Mouse (Mus musculus) gastrocnemius, postnatal 36 days (tissue): ENCODE results near the gene Slc44a3. TPM values are rescaled to one million over a fixed set of nuclear protein-coding genes. Genes with fewer than 3 reads are reported as not detected.
A peak's percentile ranks its signal among the peaks of the same experiment; 100 is the strongest.
"Not testable (repeated sequence)": the region's sequence is repeated elsewhere in the genome, so short reads cannot be mapped to it uniquely, and the experiment has no call there.

ENCODE experiments used
- DNase-seq, 2 experiments: peaks; one replicate each; pipeline ENCODE4 v3.0.0; 2022
- intact Hi-C: fragments of 180-260 bp; cut with DNase I; formaldehyde crosslinking; loops from one replicate; pipeline ENCODE4 v1.15.1; 2025
- total RNA-seq, 2 experiments: library from RNA; stranded (reverse); gene quantifications; 2 replicates each; pipeline ENCODE4 v1.2.3; 2021

Gene Slc44a3
- total RNA-seq, 2 experiments from 2014 or later: not detected

DNA sequence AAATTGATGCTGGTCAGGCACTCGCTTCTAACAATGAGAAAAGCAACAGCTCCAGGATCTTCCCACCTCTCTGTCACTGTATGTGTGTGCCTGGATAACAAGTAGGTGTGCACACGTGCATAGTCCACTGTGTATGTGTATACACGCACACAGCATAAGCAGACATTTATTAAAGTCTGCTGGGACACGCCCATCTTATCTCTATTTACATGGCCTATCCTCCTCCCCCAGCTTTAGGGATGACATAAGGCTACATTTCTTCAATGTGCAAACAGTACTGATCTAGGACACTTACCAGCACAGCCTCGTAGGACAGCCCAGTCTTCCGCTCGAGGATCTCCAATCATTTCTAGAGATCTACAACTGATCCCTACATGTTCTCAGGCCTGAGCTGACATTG lies 24.1 kb upstream of the Slc44a3 start:
- intact Hi-C loops: no loop called here
- DNase-seq: no peak

GRCm38 (mm10) chr3:121553294-121553693 lies 21.1 kb upstream of the Slc44a3 start:
- intact Hi-C loops: no loop called here

DNA sequence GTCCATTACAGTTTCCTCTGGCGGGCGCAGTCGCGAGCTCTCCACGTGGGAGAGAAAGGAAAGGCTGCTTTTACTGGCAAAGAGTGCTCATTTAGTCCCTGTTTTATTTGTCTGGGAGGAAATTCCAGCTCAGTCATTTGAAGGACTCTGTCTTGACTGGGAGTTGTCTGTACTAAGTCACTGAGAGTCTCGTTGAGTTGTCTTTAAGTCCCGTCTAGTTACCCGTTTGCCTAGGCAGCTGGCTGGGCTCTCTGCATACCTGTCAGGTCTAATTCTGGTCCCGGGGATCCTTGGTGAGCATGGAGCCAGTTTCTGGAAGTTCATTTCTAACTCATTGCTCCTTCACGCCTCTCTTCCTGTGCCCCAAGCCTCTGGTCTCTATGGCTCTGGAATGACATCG lies 20.5 kb upstream of the Slc44a3 start:
- DNase-seq: no peak
- intact Hi-C loops: no loop called here

More at GRCm38 (mm10) chr3:121553294-121553693, 21.1 kb upstream of the Slc44a3 start:
- DNase-seq: no peak

GRCm38 (mm10) chr3:121550370-121550769 lies 18.2 kb upstream of the Slc44a3 start:
- DNase-seq: peak; percentile 13 to 42
- intact Hi-C loops: no loop called here

GRCm38 (mm10) chr3:121547851-121548624 lies 15.8 kb upstream of the Slc44a3 start:
- intact Hi-C loops: no loop called here
- no peak for DNase-seq

- intact Hi-C loops: no loop called here
- no peak for DNase-seq
These were observed 8.4 kb upstream of the Slc44a3 start for GRCm38 (mm10) chr3:121540621-121541020.

DNA sequence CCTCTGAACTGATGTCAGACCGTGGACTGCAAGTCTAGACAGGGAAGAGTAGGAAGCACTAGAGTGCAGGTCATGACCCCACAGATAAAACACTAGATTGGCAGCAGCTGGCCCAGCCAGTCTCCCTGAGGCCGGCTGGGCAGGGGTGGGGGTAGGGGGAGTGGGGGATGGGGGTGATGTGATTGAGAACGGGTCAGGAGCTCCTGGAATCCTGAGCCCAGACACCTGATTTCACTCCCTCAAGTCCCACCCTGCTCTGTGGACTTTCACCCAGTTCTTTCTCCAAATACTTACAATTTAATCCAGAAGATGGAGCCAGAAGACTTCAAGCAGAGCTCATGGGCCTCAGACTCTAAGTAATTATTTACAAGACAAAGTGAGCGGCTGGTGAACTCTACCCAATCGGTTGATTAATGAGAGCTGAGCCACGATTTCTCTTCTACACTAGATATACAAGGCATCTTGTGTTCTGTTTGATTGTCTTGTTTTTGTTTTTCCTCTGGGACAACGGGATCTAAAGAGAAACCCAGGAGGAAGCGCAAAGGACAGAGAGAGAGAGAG lies 7.7 kb upstream of the Slc44a3 start:
- intact Hi-C loops: loop anchor here (10.0 kb wide), 1 partner anchor 225 kb away; no protein-coding TSS in a partner anchor
- DNase-seq: no peak

DNA sequence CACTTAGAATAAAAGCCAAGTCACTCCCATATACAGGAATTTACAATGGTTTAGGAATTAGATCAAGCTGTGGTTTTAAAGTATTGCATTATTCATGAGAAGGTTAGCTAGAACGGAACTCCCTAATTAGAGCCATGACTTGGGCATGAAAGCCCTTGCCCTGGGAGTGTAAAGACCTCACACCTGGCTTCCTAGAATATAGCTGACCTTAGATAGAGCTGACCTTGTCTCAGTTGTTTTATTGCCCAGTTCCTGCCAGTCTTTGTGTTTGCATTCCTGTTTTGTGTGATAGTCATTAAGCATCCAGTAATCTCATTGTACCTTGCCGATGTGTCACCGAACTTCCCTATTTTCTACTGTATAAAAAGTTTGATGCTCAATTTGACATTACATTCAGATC lies 6.6 kb upstream of the Slc44a3 start:
- intact Hi-C loops: loop anchor here (10.0 kb wide), 1 partner anchor 226 kb away; no protein-coding TSS in a partner anchor
- not testable (repeated sequence) for DNase-seq

- intact Hi-C loops: loop anchor here (10.0 kb wide), 1 partner anchor 227 kb away; no protein-coding TSS in a partner anchor
- DNase-seq: no peak
These were observed 5.8 kb upstream of the Slc44a3 start for GRCm38 (mm10) chr3:121537996-121538395.

DNA sequence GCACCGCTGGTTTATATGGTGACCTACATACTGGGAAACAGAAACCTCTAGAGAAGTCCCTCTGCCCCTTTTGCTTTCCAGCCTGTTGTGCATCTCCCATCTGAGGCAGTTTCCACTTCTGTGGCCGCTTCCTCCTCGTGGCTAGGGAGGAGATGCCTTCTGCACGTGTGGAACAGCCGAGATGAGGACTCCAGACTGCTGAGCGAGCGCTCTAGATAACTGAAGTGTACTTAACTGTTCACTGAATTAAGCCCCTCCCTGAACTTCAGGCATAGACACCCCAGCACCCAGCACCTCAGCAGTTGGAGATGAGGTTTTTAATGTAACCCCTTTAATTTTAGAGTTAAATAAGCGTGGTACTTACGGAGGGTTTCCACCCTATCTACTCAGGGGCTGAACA lies 4.6 kb upstream of the Slc44a3 start:
- intact Hi-C loops: loop anchor here (1.0 to 10.0 kb wide), 2 partner anchors 199 to 228 kb away; no protein-coding TSS in a partner anchor
- no peak for DNase-seq

DNA sequence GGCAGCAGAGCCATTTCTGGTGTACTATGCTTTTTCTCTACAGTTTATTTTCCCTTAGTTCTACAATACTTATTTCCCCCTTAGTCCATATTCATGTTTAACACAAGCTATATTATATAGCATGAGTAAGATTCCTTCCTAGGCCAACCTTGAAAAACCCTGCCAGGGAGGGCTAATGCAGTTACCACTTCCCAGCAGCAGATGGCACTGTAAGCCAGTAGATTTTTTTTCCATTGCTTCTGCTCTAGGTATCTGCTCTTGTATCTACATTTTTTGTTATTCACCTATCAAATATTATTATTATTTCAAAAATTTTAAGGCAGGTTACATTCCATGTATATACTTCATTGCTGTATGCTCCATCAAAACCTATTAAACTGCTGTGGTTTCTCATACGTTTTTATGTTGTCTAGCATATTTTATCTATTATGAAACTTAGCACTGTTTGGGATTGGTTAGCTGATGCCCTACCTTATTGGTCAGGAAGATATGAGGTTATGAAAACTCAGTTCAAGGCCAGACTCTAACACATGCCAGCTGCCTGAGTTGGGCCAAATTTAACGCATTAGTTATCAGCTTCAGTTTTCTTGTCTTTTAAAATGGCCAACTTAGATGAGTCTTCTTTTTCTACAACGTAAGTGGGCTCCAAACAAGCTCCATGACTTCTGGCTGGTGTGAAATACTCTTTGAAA lies 3.8 kb upstream of the Slc44a3 start:
- intact Hi-C loops: loop anchor here (1.0 to 10.0 kb wide), 2 partner anchors 200 to 229 kb away; no protein-coding TSS in a partner anchor
- no peak for DNase-seq

DNA sequence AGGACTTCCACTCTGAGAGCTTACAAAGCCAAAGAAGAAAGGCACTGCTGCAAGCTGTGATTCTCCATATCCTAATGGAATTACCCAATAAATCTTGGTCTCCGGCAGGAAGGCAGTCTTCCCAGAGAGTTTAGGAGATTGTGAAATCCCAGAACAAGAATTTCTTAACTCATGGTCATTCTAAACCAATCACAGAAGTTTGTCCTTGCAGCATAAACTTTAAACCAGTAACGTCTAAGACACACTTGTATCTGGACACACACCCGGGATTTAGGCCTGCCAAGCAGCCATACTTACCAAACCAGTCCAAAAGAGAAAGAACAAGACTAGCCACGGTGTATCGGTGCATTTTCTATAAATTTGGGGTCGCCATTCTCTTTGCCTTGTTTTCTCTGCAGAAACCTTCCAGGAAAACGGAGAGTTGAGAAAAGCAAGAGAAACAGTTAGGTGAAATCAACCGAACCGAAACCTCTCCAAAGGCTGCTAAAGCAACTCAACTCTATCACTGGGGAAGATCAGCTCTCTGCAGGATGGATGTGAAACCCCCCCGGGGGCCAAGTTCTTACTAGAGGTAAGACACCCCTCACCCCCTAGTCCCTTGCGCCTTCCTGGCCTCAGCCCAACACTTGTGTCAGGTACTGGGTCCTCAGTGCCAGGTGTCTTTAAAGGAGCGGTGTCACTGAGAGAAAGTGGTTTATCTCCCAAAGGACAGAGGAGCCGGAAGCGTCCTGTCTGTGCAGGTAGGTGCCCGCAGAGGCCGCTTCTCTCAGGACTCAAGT lies 645 bp downstream of the Slc44a3 start:
- DNase-seq: no peak
- intact Hi-C loops: loop anchor here (10.0 kb wide), 1 partner anchor 233 kb away; no protein-coding TSS in a partner anchor

- no peak for DNase-seq
- intact Hi-C loops: loop anchor here (10.0 kb wide), 1 partner anchor 234 kb away; no protein-coding TSS in a partner anchor
These were observed 1.5 kb downstream of the Slc44a3 start for GRCm38 (mm10) chr3:121530546-121531258.

GRCm38 (mm10) chr3:121526096-121527093 lies 5.8 kb downstream of the Slc44a3 start:
- intact Hi-C loops: no loop called here
- DNase-seq: no peak

GRCm38 (mm10) chr3:121521633-121522125 lies 10.5 kb downstream of the Slc44a3 start:
- no peak for DNase-seq
- intact Hi-C loops: no loop called here

GRCm38 (mm10) chr3:121521123-121521522 lies 11.1 kb downstream of the Slc44a3 start:
- intact Hi-C loops: no loop called here
- DNase-seq: no peak

DNA sequence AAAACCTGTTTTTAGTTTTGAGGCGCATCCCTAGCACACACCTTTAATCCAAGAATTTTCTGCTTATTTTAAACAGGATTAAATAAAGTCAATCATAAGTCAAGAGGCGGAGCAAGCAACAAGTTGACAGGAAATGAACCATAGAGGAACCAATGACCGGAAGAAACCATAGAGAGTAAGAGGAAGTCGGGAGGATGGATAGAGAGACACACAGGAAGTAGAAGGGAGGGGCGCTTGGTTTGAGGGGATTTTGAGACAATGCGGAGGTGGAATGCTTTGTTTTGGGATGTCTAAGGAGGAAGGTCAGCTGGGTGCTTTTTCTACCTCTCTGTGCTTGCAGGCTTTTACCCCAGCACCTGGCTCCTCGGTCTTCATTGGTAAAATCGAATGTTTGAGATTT lies 15.2 kb downstream of the Slc44a3 start:
- no peak for DNase-seq
- intact Hi-C loops: no loop called here

DNA sequence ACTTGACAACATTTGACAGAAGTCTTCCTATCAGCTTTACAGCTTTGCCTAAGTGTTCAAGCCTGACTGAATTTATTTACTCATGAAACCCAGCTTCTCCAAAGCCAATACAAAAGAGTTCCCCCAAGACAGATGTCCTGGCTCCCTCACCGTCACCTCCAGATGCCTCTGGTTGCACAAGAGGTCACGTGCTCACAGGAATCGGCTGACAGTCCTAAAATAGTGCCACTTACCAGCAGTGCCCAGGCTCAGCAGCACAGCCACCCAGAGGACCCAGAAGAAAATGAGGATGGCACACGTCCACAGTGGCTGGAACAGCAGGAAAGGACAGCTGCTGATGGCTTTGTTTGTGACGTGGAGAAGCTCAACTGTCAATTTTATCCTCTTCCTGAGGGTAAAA lies 23.1 kb downstream of the Slc44a3 start:
- DNase-seq: no peak
- intact Hi-C loops: loop anchor here (5.0 kb wide), 1 partner anchor 342 kb away; no protein-coding TSS in a partner anchor
